Mouse (Mus musculus): ENCODE data around the gene Rcsd1.

Rcsd1 gene

GRCm38 (mm10) chr1:165662426-165663192 is 46.9 kb downstream of the Rcsd1 start:
- peak; percentile 93 for DNase-seq (ENCODE audit: low read depth, low spot score)

GRCm38 (mm10) chr1:165661725-165662124 is 47.8 kb downstream of the Rcsd1 start:
- DNase-seq (ENCODE audit: low read depth, low spot score) = peak; percentile 31

- no peak for DNase-seq (ENCODE audit: low read depth, low spot score)
Measured at GRCm38 (mm10) chr1:165661191-165661590, 48.4 kb downstream of the Rcsd1 start.

- DNase-seq (ENCODE audit: low read depth, low spot score) = peak; percentile 81
Measured at GRCm38 (mm10) chr1:165660774-165661173, 48.8 kb downstream of the Rcsd1 start.

GRCm38 (mm10) chr1:165658602-165659001 is 51.0 kb downstream of the Rcsd1 start:
- DNase-seq (ENCODE audit: low read depth, low spot score) = peak; percentile 77

GRCm38 (mm10) chr1:165655482-165655881 is 54.1 kb downstream of the Rcsd1 start:
- no peak for DNase-seq (ENCODE audit: low read depth, low spot score)

GRCm38 (mm10) chr1:165655022-165655421 is 54.5 kb downstream of the Rcsd1 start:
- DNase-seq (ENCODE audit: low read depth, low spot score) = peak; percentile 42

GRCm38 (mm10) chr1:165653126-165653885 is 56.3 kb downstream of the Rcsd1 start:
- no peak for DNase-seq (ENCODE audit: low read depth, low spot score)

GRCm38 (mm10) chr1:165652507-165652906 is 57.0 kb downstream of the Rcsd1 start:
- DNase-seq (ENCODE audit: low read depth, low spot score) = no peak

- DNase-seq (ENCODE audit: low read depth, low spot score) = no peak
Measured at GRCm38 (mm10) chr1:165651158-165651557, 58.4 kb downstream of the Rcsd1 start.

- no peak for DNase-seq (ENCODE audit: low read depth, low spot score)
Measured at GRCm38 (mm10) chr1:165645102-165645501, 64.5 kb downstream of the Rcsd1 start.

- DNase-seq (ENCODE audit: low read depth, low spot score) = no peak
Measured at GRCm38 (mm10) chr1:165643735-165644134, 65.8 kb downstream of the Rcsd1 start.

- peak; percentile 68 for DNase-seq (ENCODE audit: low read depth, low spot score)
Measured at GRCm38 (mm10) chr1:165642780-165643311, 66.7 kb downstream of the Rcsd1 start.

- peak; percentile 91 for DNase-seq (ENCODE audit: low read depth, low spot score)
Measured at GRCm38 (mm10) chr1:165641786-165642771, 67.5 kb downstream of the Rcsd1 start.

- DNase-seq (ENCODE audit: low read depth, low spot score) = peak; percentile 88
Measured at GRCm38 (mm10) chr1:165641271-165641771, 68.2 kb downstream of the Rcsd1 start.

GRCm38 (mm10) chr1:165636289-165636688 is 73.3 kb downstream of the Rcsd1 start:
- no peak for DNase-seq (ENCODE audit: low read depth, low spot score)

GRCm38 (mm10) chr1:165635055-165635897 is 74.3 kb downstream of the Rcsd1 start:
- no peak for DNase-seq (ENCODE audit: low read depth, low spot score)

- DNase-seq (ENCODE audit: low read depth, low spot score) = peak; percentile 97
Measured at GRCm38 (mm10) chr1:165634151-165634884, 75.2 kb downstream of the Rcsd1 start, which contains the start of gene Mpzl1. Mpzl1 (minus strand) TSS chr1:165634538.

- no peak for DNase-seq (ENCODE audit: low read depth, low spot score)
Measured at GRCm38 (mm10) chr1:165633345-165633744, 76.2 kb downstream of the Rcsd1 start.
